Mouse (Mus musculus) stomach, postnatal 0 days (tissue): ENCODE measurements around the gene Mbd5. TPM values are rescaled to one million over a fixed set of nuclear protein-coding genes. Genes with fewer than 3 reads are reported as not detected.

Source experiments
- ATAC-seq: fragments of 200-750 bp; cut with Nextera tagmentation; 2 replicates; pipeline ENCODE4 v1.8.0; 2017; ENCODE audit not compliant: low FRiP score, low TSS enrichment
- DNase-seq: peaks from one replicate; pipeline ENCODE4 v3.0.0-alpha.2; 2016; ENCODE audit warnings: low spot score
- H3K27ac ChIP-seq: fragments of 300-500 bp; sonication (generic); replicated peaks from 2 replicates; pipeline ENCODE4 v1.5.1; 2014; ENCODE audit warnings: mild to moderate bottlenecking, control low read depth
- H3K27me3 ChIP-seq: fragments of 300-500 bp; sonication (generic); 2 replicates; pipeline ENCODE4 v1.6.1; 2014; ENCODE audit warnings: low read length; ENCODE audit not compliant: control insufficient read depth, insufficient read depth
- H3K36me3 ChIP-seq: fragments of 300-500 bp; sonication (generic); 2 replicates; pipeline ENCODE4 v1.6.1; 2014; ENCODE audit warnings: low read length, mixed read lengths; ENCODE audit not compliant: control insufficient read depth, insufficient read depth
- H3K4me1 ChIP-seq: fragments of 300-500 bp; sonication (generic); replicated peaks from 2 replicates; pipeline ENCODE4 v1.6.1; 2014; ENCODE audit warnings: antibody characterized with exemption; ENCODE audit not compliant: control insufficient read depth, insufficient read depth
- H3K4me2 ChIP-seq: fragments of 300-500 bp; sonication (generic); replicated peaks from 2 replicates; pipeline ENCODE4 v1.6.1; 2014; ENCODE audit warnings: low read depth, mild to moderate bottlenecking, control low read depth, moderate library complexity
- H3K4me3 ChIP-seq: fragments of 300-500 bp; sonication (generic); 2 replicates; pipeline ENCODE4 v1.5.1; 2014; ENCODE audit warnings: low read depth, low read length, control low read depth
- H3K9ac ChIP-seq: fragments of 300-500 bp; sonication (generic); 2 replicates; pipeline ENCODE4 v1.6.1; 2014; ENCODE audit warnings: mild to moderate bottlenecking, low read length, control low read depth, mixed read lengths
- H3K9me3 ChIP-seq: fragments of 300-500 bp; sonication (generic); 2 replicates; pipeline ENCODE4 v1.6.1; 2016; ENCODE audit warnings: low read length; ENCODE audit not compliant: control insufficient read depth
- CTCF ChIP-seq: IDR thresholded peaks from 2 replicates; pipeline ENCODE4 v1.5.1; 2016; ENCODE audit warnings: antibody characterized with exemption, low read depth, mild to moderate bottlenecking, moderate library complexity
- EP300 ChIP-seq: optimal IDR thresholded peaks from 2 replicates; pipeline ENCODE3; 2016; ENCODE audit warnings: antibody characterized with exemption
- WGBS: fragments of 180-500 bp; shearing (Covaris S2); extraction: QIAGEN DNeasy Blood & Tissue Kit; methylation state at CpG from one replicate; pipeline ENCODE4 v1.1.7; 2014; 5-methylcytosine and 5-hydroxymethylcytosine counted together
- polyA plus RNA-seq: library from polyadenylated mRNA; unstranded; fragments of >200 nt; fragmentation: Nextera tagmentation; extraction: Ambion mirVana; gene quantifications from 2 replicates; pipeline ENCODE4 v1.2.1, GENCODE M21; 2015

The Mbd5 gene
- polyA plus RNA-seq, 1 experiment from 2014 or later: 7.3 TPM

DNA sequence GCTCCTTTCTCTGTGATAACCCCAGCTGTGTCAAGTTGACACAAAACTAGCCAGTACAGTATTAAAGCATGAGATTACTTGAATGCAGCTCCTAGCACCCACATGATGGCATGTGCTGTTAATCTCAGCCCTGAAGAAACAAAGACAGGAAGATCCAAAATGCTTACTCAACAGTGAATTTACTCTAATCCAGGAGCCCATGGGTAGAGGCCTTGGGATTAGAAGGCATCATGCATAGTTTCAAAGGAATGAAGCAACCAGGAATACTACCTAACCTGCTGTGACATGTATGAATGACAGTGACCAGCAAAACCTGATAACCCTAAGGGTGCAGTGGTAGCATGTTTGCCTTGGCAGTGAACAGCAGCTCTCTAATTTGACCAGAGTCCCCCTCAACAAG is 159.6 kb downstream of the Mbd5 start:
- ATAC-seq: no peak

DNA sequence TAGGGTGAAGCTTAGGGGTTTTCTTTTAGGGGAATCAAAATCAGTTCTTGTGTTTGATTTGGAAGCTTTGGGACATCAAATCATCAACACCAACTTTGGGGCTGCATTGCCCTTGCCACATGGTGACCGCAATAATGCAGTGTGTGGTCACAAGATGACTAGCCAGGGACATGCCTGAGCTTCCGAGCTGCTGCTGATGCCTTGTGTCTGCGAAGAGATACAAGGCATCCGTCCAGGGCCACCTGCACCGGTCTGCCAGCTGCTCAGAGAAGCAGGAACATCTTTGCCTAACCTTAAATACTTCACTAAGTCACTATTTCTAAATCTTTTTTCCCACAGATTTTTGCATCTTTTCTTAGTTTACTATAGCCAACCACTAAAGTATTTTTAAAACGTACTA is 170.6 kb downstream of the Mbd5 start:
- 84% methylated on average over 6 of the region's 6 CpGs for WGBS
- no peak for TF ChIP-seq EP300
- no peak for TF ChIP-seq CTCF
- DNase-seq (no peak), ATAC-seq (no peak)
- Histone ChIP-seq H3K4me2 (no peak overlapping the region), H3K4me3 (no peak overlapping the region), H3K36me3 (no peaks in the 10 kb centered on the region), H3K4me1 (no peaks in the 10 kb centered on the region), H3K9me3 (no peaks in the 10 kb centered on the region), H3K27me3 (no peaks in the 10 kb centered on the region), H3K9ac (no peak overlapping the region), H3K27ac (no peak overlapping the region)

More for the DNA sequence above, 159.6 kb downstream of the Mbd5 start:
- Histone ChIP-seq H3K4me1 (no peaks in the 10 kb centered on the region), H3K9ac (no peak overlapping the region), H3K4me3 (no peak overlapping the region), H3K36me3 (no peaks in the 10 kb centered on the region), H3K4me2 (no peak overlapping the region), H3K27me3 (no peaks in the 10 kb centered on the region), H3K27ac (no peak overlapping the region), H3K9me3 (no peaks in the 10 kb centered on the region)
- DNase-seq: no peak
- no peak for TF ChIP-seq EP300
- no peak for TF ChIP-seq CTCF

DNA sequence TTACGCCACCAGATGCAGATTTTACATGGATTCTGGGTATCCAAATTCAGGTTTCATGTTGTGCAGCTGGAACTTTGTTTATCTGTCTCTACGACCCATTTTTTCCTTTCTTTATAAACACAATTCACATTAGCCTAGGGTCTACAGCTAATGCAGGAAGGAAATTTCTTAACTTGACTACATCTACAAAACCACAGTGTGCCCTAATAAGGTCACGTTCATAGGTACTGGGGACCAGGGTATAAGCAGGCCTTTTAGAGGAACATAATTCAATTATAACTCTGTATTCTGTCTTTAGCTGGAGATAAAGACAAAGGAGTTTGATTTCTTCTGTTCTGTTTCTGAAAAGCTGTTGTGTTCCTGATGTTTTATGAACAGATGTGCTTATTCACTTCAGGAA is 172.3 kb downstream of the Mbd5 start:
- Histone ChIP-seq H3K27ac (no peak overlapping the region), H3K27me3 (no peaks in the 10 kb centered on the region), H3K36me3 (no peaks in the 10 kb centered on the region), H3K9me3 (no peaks in the 10 kb centered on the region), H3K4me1 (no peaks in the 10 kb centered on the region), H3K4me3 (no peak overlapping the region), H3K4me2 (no peak overlapping the region), H3K9ac (no peak overlapping the region)
- no peak for DNase-seq
- TF ChIP-seq CTCF (no peak), EP300 (no peak)
- ATAC-seq: no peak
- 64% methylated on average over 3 of the region's 3 CpGs for WGBS

DNA sequence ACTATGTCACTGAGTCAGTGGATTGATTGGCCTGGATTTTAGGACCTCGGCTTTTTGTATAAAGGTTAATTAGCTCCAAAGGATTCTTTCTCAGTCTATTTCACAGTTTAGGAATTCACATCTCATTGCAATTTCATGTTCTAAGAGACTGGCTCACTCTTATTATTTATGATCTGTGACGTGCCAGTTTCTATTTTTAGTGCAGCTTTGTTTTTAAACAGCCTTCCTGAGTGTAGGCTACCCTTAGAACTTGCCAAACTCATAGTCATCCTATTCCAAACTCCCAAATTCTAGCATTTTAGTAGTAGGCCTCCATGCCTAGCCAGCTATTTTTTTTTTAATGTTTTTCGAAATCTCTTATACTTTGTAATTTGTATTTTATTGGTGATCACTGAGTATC is 192.9 kb downstream of the Mbd5 start:
- ATAC-seq (no peak; the same call in 1 of the 2 replicates), DNase-seq (no peak)
- no peak overlapping the region for H3K4me2 ChIP-seq
- no peaks in the 10 kb centered on the region for H3K27me3 ChIP-seq
- H3K4me3 ChIP-seq: no peak overlapping the region
- H3K9me3 ChIP-seq: no peaks in the 10 kb centered on the region
- no peak for TF ChIP-seq EP300
- no peak for TF ChIP-seq CTCF
- H3K4me1 ChIP-seq: no peaks in the 10 kb centered on the region
- H3K9ac ChIP-seq: no peak overlapping the region
- no peaks in the 10 kb centered on the region for H3K36me3 ChIP-seq
- no peak overlapping the region for H3K27ac ChIP-seq
- 57% methylated on average over 3 of the region's 3 CpGs for WGBS

DNA sequence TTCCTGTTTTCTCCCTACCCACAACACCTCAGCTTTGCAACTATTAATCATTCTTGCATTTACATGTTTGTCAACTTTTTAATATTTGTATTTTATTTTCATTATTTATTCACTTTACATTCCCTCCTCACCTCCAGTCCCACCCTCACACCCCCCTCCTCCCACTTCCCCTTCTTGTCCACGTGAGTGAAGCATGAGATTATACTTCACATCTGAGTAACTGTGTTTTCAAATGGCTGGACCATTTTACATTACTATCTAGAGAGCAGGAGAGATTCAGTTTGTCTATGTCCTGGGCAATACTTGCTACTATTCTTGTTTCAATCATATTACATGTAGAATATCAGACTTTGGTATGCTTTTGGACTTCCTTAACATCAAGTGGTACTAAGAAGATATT is 204.3 kb downstream of the Mbd5 start:
- Histone ChIP-seq H3K27ac (no peak overlapping the region), H3K4me1 (no peaks in the 10 kb centered on the region), H3K4me2 (no peak overlapping the region), H3K4me3 (no peak overlapping the region), H3K9me3 (no peaks in the 10 kb centered on the region), H3K27me3 (no peaks in the 10 kb centered on the region), H3K9ac (no peak overlapping the region), H3K36me3 (no peaks in the 10 kb centered on the region)
- DNase-seq: no peak
- 72% methylated on average over 1 of the region's 1 CpGs for WGBS
- ATAC-seq: no peak
- TF ChIP-seq CTCF (no peak), EP300 (no peak)

DNA sequence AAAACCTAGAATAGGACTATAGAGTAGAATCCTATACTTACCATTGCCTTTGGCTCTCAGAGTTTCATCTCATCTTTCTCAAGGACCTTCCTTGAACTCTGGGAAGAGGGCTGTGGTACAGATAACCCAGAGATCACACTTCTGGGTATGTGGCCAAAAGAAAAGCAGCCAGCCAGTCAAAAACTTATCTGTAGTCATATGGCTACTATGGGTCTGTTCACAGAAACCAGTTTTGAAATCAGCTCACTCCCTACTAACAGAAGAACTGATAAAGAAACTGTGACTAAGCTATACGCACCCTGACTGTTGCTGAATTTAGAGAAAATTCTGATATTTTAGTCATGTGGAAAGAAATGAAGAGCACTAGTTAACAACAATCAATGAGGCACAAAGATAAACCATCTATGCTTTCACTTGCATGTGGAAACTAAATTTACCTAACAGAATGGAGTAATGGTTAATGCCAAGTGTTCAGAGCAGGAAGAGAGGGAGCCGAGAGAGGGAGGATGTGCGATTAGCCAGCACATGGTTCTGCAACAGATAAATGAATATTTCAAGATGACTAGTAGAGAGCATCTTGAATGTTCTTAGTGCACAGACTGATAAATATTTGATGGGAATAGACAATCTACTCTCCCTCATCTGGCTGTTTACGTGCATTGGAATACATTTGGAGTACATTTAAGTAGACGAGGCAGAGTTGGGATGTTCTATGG is 211.1 kb downstream of the Mbd5 start:
- H3K4me2 ChIP-seq: no peak overlapping the region
- DNase-seq: no peak
- H3K27ac ChIP-seq: no peak overlapping the region
- H3K4me1 ChIP-seq: no peaks in the 10 kb centered on the region
- H3K9me3 ChIP-seq: no peaks in the 10 kb centered on the region
- no peak overlapping the region for H3K9ac ChIP-seq
- 92% methylated on average over 5 of the region's 5 CpGs for WGBS
- TF ChIP-seq CTCF (no peak), EP300 (no peak)
- ATAC-seq: no peak
- no peaks in the 10 kb centered on the region for H3K27me3 ChIP-seq
- no peaks in the 10 kb centered on the region for H3K36me3 ChIP-seq
- no peak overlapping the region for H3K4me3 ChIP-seq
